Mouse (Mus musculus): ENCODE data around the gene Tnni1. TPM values are rescaled to one million over a fixed set of nuclear protein-coding genes. Genes with fewer than 3 reads are reported as not detected.
A peak's percentile ranks its signal among the peaks of the same experiment; 100 is the strongest.

The Tnni1 gene
- polyA plus RNA-seq, 1 experiment = 25.9 TPM

DNA sequence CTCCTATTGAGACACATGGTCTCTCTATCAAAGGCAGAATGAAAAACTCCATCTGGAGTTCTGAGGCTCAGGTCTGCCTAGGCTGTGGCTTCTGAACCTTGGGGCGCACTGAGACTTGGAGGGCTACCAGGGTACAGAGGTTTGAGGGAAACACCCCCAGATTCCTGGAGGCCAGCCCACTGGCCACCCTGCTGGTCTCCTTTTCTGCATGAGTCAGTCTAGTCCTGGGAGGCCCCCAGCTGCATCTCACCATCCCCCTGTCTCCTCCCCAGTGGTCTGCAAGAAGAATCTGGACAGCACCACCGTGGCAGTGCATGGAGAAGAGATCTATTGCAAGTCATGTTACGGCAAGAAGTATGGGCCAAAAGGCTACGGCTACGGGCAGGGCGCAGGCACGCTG, 34.2 kb upstream of the Tnni1 start:
- H3K27ac ChIP-seq (ENCODE audit: insufficient read depth, low read length) = no peak overlapping the region
- 78% methylated on average over 7 of the region's 7 CpGs for WGBS
- DNase-seq = no peak
- no peak overlapping the region for H3K4me3 ChIP-seq (replicated peaks; ENCODE audit: insufficient read depth, low read depth, low read length)
- no peaks in the 10 kb centered on the region for H3K4me1 ChIP-seq (ENCODE audit: control insufficient read depth, insufficient read depth, low read length)
- TF ChIP-seq POLR2A (IDR thresholded peaks at IDR 0.05; ENCODE audit: borderline replicate concordance, insufficient read depth, low read length) (no peak), CTCF (IDR thresholded peaks at IDR 0.05; ENCODE audit: borderline replicate concordance, insufficient read depth, low read depth, low read length) (no peak)
- H3K27me3 ChIP-seq (ENCODE audit: control insufficient read depth, insufficient read depth, low read length) = no peaks in the 10 kb centered on the region

DNA sequence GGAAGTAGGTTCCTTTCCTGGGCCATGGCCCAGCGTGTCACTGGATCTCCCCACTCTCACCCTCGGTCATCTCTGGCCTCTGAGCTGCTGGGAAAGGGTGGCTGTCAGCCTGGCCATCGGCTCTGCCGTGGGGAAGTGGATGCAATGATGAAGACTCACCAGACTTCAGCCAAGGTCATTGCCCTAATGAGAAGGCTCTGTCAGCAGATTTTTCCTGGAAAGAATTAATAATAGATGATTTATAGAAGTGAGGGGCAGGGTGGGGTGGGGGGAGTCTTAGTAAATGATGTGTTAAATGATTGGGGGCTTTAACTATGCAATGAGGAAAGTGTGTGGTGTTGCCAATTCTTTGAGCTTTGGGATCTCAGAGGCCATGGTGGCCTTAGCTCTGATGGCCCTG, 33.0 kb upstream of the Tnni1 start:
- Histone ChIP-seq H3K4me1 (ENCODE audit: control insufficient read depth, insufficient read depth, low read length) (no peaks in the 10 kb centered on the region), H3K4me3 (replicated peaks; ENCODE audit: insufficient read depth, low read depth, low read length) (no peak overlapping the region), H3K27ac (ENCODE audit: insufficient read depth, low read length) (no peak overlapping the region), H3K27me3 (ENCODE audit: control insufficient read depth, insufficient read depth, low read length) (no peaks in the 10 kb centered on the region)
- TF ChIP-seq CTCF (IDR thresholded peaks at IDR 0.05; ENCODE audit: borderline replicate concordance, insufficient read depth, low read depth, low read length) = no peak
- no peak for TF ChIP-seq POLR2A (IDR thresholded peaks at IDR 0.05; ENCODE audit: borderline replicate concordance, insufficient read depth, low read length)
- no peak for DNase-seq
- WGBS = 75% methylated on average over 4 of the region's 4 CpGs

DNA sequence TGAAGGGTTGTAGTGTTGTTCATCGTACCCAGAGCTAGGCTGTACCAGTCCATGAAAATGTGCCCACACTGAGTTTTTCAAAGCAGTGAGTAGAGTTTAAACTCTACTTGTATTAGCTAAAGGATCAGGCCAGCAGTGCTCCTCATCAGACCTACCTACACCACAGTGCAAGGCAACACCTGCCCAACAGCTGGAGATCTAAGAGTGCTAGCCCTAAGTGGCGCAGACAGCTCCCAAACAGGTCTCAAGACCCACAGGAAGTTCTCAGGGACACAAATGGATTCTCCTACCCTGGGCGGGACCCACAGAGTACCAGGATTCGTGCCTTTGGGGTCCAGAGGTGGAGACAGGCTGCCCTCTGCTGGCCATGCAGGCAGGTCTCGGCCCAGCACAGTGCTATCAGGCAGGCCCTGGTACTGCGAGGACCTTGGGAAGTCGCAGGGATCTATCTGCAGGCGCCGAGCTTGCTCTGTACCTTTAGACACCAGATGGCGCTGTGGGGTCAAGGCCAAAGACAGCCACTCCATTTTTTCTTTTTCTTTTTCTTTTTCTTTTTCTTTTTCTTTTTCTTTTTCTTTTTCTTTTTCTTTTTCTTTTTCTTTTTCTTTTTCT, 26.4 kb upstream of the Tnni1 start:
- H3K27me3 ChIP-seq (ENCODE audit: control insufficient read depth, insufficient read depth, low read length) = no peaks in the 10 kb centered on the region
- 19% methylated on average over 10 of the region's 10 CpGs for WGBS
- TF ChIP-seq POLR2A (IDR thresholded peaks at IDR 0.05; ENCODE audit: borderline replicate concordance, insufficient read depth, low read length) (no peak), CTCF (IDR thresholded peaks at IDR 0.05; ENCODE audit: borderline replicate concordance, insufficient read depth, low read depth, low read length) (peak; percentile 81)
- DNase-seq = peak; percentile 77 to 81
- H3K4me3 ChIP-seq (replicated peaks; ENCODE audit: insufficient read depth, low read depth, low read length) = no peak overlapping the region
- no peaks in the 10 kb centered on the region for H3K4me1 ChIP-seq (ENCODE audit: control insufficient read depth, insufficient read depth, low read length)
- H3K27ac ChIP-seq (ENCODE audit: insufficient read depth, low read length) = no peak overlapping the region

DNA sequence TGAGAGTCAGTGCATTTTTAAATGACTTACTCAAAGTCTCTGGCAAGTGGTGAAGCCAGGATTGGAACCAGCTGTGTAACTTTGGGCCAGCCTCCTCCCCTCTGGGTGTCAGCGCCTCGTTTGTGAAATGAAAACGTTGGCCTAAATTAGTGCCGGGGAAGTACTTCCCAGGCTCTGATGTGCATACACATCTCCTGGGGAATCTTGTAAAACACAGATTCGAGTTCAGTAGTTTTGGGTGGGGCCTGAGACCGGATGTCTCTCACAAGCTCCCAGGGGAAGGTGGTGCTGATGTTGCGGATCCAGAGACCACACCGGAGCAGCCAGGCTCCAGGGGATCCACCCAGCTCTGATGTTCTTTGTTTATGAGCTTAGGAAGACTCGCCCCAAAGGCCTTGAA, 23.9 kb upstream of the Tnni1 start:
- no peak overlapping the region for H3K27ac ChIP-seq (ENCODE audit: insufficient read depth, low read length)
- H3K4me3 ChIP-seq (replicated peaks; ENCODE audit: insufficient read depth, low read depth, low read length) = no peak overlapping the region
- TF ChIP-seq POLR2A (IDR thresholded peaks at IDR 0.05; ENCODE audit: borderline replicate concordance, insufficient read depth, low read length) (no peak), CTCF (IDR thresholded peaks at IDR 0.05; ENCODE audit: borderline replicate concordance, insufficient read depth, low read depth, low read length) (no peak)
- DNase-seq = no peak
- WGBS = 60% methylated on average over 9 of the region's 9 CpGs
- H3K4me1 ChIP-seq (ENCODE audit: control insufficient read depth, insufficient read depth, low read length) = no peaks in the 10 kb centered on the region
- H3K27me3 ChIP-seq (ENCODE audit: control insufficient read depth, insufficient read depth, low read length) = no peaks in the 10 kb centered on the region

DNA sequence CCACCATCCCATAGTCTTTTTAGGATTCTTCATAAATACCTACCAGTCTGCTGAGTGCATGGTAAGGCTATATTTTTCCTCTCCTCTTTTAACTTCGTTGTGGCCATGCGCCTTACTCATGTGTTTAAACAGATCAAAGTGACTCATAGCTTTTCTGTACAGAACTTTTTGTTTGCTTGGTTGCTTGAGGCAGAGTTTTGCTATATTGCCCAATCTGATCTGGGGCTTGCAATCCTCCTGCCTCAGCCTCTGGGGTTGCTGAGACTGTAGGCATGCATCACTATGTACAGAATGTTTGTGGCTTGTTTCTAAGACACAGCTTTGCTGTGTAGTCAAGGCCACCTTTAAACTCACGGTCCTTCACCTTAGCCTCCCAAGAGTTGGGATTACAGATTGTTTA, 23.3 kb upstream of the Tnni1 start:
- Histone ChIP-seq H3K27me3 (ENCODE audit: control insufficient read depth, insufficient read depth, low read length) (no peaks in the 10 kb centered on the region), H3K4me1 (ENCODE audit: control insufficient read depth, insufficient read depth, low read length) (no peaks in the 10 kb centered on the region), H3K27ac (ENCODE audit: insufficient read depth, low read length) (no peak overlapping the region), H3K4me3 (replicated peaks; ENCODE audit: insufficient read depth, low read depth, low read length) (no peak overlapping the region)
- no peak for TF ChIP-seq POLR2A (IDR thresholded peaks at IDR 0.05; ENCODE audit: borderline replicate concordance, insufficient read depth, low read length)
- no peak for TF ChIP-seq CTCF (IDR thresholded peaks at IDR 0.05; ENCODE audit: borderline replicate concordance, insufficient read depth, low read depth, low read length)
- DNase-seq = no peak
- 85% methylated on average over 3 of the region's 3 CpGs for WGBS

DNA sequence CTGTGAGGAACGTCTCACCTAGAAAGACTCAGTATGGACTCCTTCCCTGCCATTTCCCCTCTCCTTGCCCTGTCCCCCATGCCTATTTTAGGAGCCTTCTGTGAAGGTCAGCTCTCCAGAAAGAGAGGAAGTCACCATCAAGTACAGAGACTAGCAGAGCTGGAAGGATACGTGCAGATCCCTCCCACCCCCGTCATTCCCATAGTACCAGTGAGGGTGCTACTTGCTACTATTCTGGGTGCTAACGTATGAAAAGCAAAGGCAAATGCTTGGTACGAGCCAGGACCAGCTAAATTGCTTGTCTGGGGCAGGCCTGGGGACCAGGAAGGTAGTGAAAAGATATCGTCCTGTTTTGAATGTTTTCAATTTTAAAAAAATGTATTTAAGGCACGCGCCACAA, 21.9 kb upstream of the Tnni1 start:
- no peak overlapping the region for H3K4me3 ChIP-seq (replicated peaks; ENCODE audit: insufficient read depth, low read depth, low read length)
- no peaks in the 10 kb centered on the region for H3K4me1 ChIP-seq (ENCODE audit: control insufficient read depth, insufficient read depth, low read length)
- no peak overlapping the region for H3K27ac ChIP-seq (ENCODE audit: insufficient read depth, low read length)
- no peak for TF ChIP-seq CTCF (IDR thresholded peaks at IDR 0.05; ENCODE audit: borderline replicate concordance, insufficient read depth, low read depth, low read length)
- TF ChIP-seq POLR2A (IDR thresholded peaks at IDR 0.05; ENCODE audit: borderline replicate concordance, insufficient read depth, low read length) = no peak
- WGBS = 85% methylated on average over 8 of the region's 8 CpGs
- H3K27me3 ChIP-seq (ENCODE audit: control insufficient read depth, insufficient read depth, low read length) = no peaks in the 10 kb centered on the region
- DNase-seq = no peak

DNA sequence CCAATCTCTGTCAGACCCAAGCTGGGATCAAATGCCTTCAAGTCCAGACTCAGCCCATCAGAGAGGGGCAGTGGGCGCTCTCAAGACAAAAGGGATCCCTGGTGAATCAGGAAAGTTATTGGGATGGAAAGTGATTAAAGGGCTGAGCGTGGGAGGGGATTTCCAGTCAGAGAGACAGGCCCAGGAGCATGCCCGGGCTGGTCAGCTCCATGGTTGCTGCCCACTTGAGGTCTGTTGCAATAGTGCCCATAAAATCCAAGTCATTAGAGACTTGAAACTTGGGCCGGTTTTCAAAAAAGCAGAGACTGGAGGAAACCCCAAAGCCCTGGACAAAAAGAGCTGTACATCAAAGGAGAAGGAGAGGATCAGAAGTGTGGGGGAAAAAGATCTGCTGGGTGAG, 19.5 kb upstream of the Tnni1 start:
- H3K4me3 ChIP-seq (replicated peaks; ENCODE audit: insufficient read depth, low read depth, low read length) = no peak overlapping the region
- TF ChIP-seq POLR2A (IDR thresholded peaks at IDR 0.05; ENCODE audit: borderline replicate concordance, insufficient read depth, low read length) (no peak), CTCF (IDR thresholded peaks at IDR 0.05; ENCODE audit: borderline replicate concordance, insufficient read depth, low read depth, low read length) (no peak)
- WGBS = 55% methylated on average over 4 of the region's 4 CpGs
- no peaks in the 10 kb centered on the region for H3K27me3 ChIP-seq (ENCODE audit: control insufficient read depth, insufficient read depth, low read length)
- H3K4me1 ChIP-seq (ENCODE audit: control insufficient read depth, insufficient read depth, low read length) = no peaks in the 10 kb centered on the region
- DNase-seq = no peak
- H3K27ac ChIP-seq (ENCODE audit: insufficient read depth, low read length) = no peak overlapping the region

DNA sequence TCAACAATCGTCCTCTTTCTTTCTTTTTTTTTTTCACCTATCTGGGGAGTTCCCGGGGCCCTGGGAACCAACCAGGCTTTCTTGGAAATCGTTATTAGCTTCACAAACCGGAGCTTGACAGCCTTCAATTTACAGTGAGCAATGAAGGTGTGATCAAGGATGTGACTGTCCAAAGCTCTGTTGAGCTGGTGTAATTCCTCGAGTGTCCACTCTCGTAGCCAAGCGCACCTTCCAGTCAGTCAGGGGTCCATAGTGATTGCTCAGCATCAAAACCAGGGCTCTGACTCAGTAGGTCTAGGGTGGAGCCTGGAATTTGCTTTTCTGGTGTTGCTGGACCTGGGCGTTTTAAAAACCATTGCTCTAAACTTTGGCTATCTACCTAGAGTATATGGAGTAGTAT, 19.0 kb upstream of the Tnni1 start:
- H3K27me3 ChIP-seq (ENCODE audit: control insufficient read depth, insufficient read depth, low read length) = no peaks in the 10 kb centered on the region
- H3K27ac ChIP-seq (ENCODE audit: insufficient read depth, low read length) = no peak overlapping the region
- WGBS = 76% methylated on average over 8 of the region's 8 CpGs

More for the DNA sequence above, 19.0 kb upstream of the Tnni1 start:
- Histone ChIP-seq H3K4me1 (ENCODE audit: control insufficient read depth, insufficient read depth, low read length) (no peaks in the 10 kb centered on the region), H3K4me3 (replicated peaks; ENCODE audit: insufficient read depth, low read depth, low read length) (no peak overlapping the region)
- no peak for TF ChIP-seq CTCF (IDR thresholded peaks at IDR 0.05; ENCODE audit: borderline replicate concordance, insufficient read depth, low read depth, low read length)
- no peak for TF ChIP-seq POLR2A (IDR thresholded peaks at IDR 0.05; ENCODE audit: borderline replicate concordance, insufficient read depth, low read length)
- DNase-seq = no peak
